Mouse (Mus musculus) heart, adult 2 months (tissue): ENCODE measurements around the gene Hs3st5.
A peak's percentile ranks its signal among the peaks of the same experiment; 100 is the strongest.

ENCODE experiments used
- CTCF ChIP-seq: fragments of 200-600 bp; IDR thresholded peaks from 2 replicates; pipeline ENCODE4 v1.8.1; 2022; ENCODE audit warnings: antibody characterized with exemption, mild to moderate bottlenecking, moderate library complexity
- EP300 ChIP-seq: fragments of 200-500 bp; IDR thresholded peaks from 2 replicates; pipeline ENCODE4 v1.6.1; 2011; ENCODE audit warnings: low read depth, low read length, control low read depth; ENCODE audit not compliant: insufficient read depth
- POLR2A ChIP-seq: fragments of 200-500 bp; IDR thresholded peaks from 2 replicates; pipeline ENCODE4 v1.6.1; 2011; ENCODE audit warnings: mild to moderate bottlenecking, low read depth, low read length, control low read depth; ENCODE audit not compliant: insufficient read depth

GRCm38 (mm10) chr10:36627952-36628351 lies 121.3 kb downstream of the Hs3st5 start:
- TF ChIP-seq CTCF, result no peak
- TF ChIP-seq POLR2A, result 0 out of 2 replicates have a peak, but pooled peaks have one; percentile 19
- no peak for TF ChIP-seq EP300
